Mouse (Mus musculus): Measurements from ENCODE around the gene Dnah12. TPM values are rescaled to one million over a fixed set of nuclear protein-coding genes. Genes with fewer than 3 reads are reported as not detected.

Dnah12 gene
- total RNA-seq (2021) = under 1 TPM; 0.03 to 0.05 TPM
- 0.03 and 0.18 TPM in 2 replicates for polyA plus RNA-seq (2012; rRNA removed)
- long read RNA-seq = 0 reads

DNA sequence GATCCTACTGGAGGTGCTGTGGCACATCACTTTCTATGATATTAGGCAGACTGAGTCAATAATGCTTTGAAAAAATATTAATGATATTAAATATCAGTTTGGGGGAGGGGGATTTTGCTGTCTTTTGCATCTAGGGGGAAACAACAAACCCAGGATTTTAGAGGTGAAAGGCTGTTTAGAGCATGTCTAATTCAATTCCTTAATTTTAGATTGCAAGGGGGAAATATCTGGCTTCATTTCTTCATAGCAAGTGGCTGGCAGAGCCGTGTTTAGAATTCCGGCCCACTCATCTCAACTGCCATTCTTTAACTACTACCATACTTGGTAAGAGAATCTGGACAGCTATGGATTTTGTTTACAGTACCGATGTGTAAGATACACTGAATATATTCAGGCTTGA is at the start of gene Dnah12:
Dnah12 (plus strand) TSS at position 301 of the 400 bp plus-strand sequence.
- Histone ChIP-seq H3K36me3 (ENCODE audit: control insufficient read depth, insufficient read depth, low read length) (no peaks in the 10 kb centered on the region), H3K9ac (ENCODE audit: low read depth, low read length) (no peak within 1 kb of the TSS), H3K27me3 (ENCODE audit: control insufficient read depth, insufficient read depth, low read length) (no peaks in the 10 kb centered on the region), H3K4me3 (no peak within 1 kb of the TSS), H3K27ac (no peak within 1 kb of the TSS), H3K79me2 (replicated peaks; ENCODE audit: control insufficient read depth, insufficient read depth, low read length) (no peaks in the 10 kb centered on the region), H3K4me1 (ENCODE audit: control insufficient read depth, insufficient read depth, low read length) (no peaks in the 10 kb centered on the region)
- 90% methylated on average over 3 of the region's 3 CpGs for whole genome bisulfite sequencing
- TF ChIP-seq POLR2A (IDR thresholded peaks at IDR 0.05; ENCODE audit: insufficient read depth, low read depth, low read length) (no peak), EP300 (IDR thresholded peaks at IDR 0.05; ENCODE audit: insufficient read depth, low read depth, low read length) (no peak), CTCF (IDR thresholded peaks at IDR 0.05) (no peak)
- intact Hi-C loops (cut with DNase I) = no loop called here
- no peak for DNase-seq

DNA sequence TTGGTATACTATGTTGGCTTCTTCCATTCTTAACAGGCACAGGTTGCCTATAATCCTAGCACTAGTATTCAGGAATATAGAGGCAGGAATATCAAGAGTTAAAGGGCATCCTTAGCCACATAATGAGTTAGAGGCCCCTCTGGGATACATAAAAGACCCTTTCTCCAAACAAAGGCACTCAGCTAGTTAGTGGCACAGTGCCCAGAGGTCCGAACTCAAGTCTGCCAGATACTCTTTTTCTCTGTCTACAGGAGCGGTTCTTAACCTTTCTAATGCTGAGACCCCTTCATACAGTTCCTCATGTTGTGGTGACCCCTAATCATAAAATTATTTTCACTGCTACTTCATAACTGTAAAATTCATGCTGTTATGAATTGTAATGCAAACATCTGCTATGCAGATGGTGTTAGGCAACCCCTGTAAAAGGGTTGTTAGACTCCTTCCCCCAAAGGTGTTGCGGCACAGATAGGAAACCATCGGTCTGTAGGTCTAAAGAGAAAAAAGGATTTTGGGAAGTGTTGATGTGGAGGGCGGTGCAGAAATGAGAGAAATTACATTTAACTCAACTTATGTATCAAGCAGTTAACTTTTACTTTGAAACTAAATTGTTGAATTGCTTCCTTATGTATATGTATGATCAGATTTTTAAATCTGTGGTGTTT is 47.0 kb upstream of the Dnah12 start:
- H3K27me3 ChIP-seq (ENCODE audit: control insufficient read depth, insufficient read depth, low read length) = no peaks in the 10 kb centered on the region
- no peak overlapping the region for H3K27ac ChIP-seq
- 56% methylated on average over 5 of the region's 5 CpGs for WGBS
- peaks cover 26% of the 10 kb centered on the region for H3K36me3 ChIP-seq (ENCODE audit: control insufficient read depth, insufficient read depth, low read length)
- TF ChIP-seq POLR2A (IDR thresholded peaks at IDR 0.05; ENCODE audit: insufficient read depth, low read depth, low read length) (no peak), CTCF (IDR thresholded peaks at IDR 0.05) (no peak), EP300 (IDR thresholded peaks at IDR 0.05; ENCODE audit: insufficient read depth, low read depth, low read length) (no peak)
- peaks cover 3% of the 10 kb centered on the region; the same call in 1 of the 2 replicates for H3K79me2 ChIP-seq (replicated peaks; ENCODE audit: control insufficient read depth, insufficient read depth, low read length)
- peaks cover 4% of the 10 kb centered on the region for H3K4me1 ChIP-seq (ENCODE audit: control insufficient read depth, insufficient read depth, low read length)
- no peak overlapping the region for H3K4me3 ChIP-seq
- no peak for DNase-seq
- no peak overlapping the region for H3K9ac ChIP-seq (ENCODE audit: low read depth, low read length)
- intact Hi-C loops (cut with DNase I) = no loop called here

DNA sequence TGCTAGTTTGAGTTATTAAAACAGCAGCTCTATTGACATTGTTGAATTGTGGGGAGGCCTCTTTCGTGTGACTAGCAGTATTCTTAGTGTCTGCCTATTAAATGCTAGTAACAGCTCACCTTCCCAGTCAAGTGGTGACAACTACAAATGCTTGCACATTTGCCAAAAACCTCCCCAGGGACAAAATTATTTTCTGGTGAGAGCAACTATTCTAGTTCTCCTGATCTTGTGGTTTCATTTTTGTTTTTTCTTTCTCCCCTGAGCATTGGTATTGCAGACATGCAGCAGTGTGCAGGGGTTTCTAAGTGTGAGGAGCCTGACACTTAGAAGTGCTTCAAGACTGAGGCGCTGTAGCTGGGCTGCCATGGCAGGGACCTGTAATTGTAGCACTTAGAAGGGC is 45.3 kb upstream of the Dnah12 start:
- TF ChIP-seq POLR2A (IDR thresholded peaks at IDR 0.05; ENCODE audit: insufficient read depth, low read depth, low read length) (no peak), CTCF (IDR thresholded peaks at IDR 0.05) (no peak), EP300 (IDR thresholded peaks at IDR 0.05; ENCODE audit: insufficient read depth, low read depth, low read length) (no peak)
- intact Hi-C loops (cut with DNase I) = no loop called here
- Histone ChIP-seq H3K36me3 (ENCODE audit: control insufficient read depth, insufficient read depth, low read length) (peaks cover 26% of the 10 kb centered on the region), H3K79me2 (replicated peaks; ENCODE audit: control insufficient read depth, insufficient read depth, low read length) (peaks cover 3% of the 10 kb centered on the region; the same call in 1 of the 2 replicates), H3K4me3 (no peak overlapping the region), H3K4me1 (ENCODE audit: control insufficient read depth, insufficient read depth, low read length) (peaks cover 4% of the 10 kb centered on the region), H3K9ac (ENCODE audit: low read depth, low read length) (0 out of 2 replicates have a peak overlapping the region, but pooled peaks have one; percentile 20), H3K27me3 (ENCODE audit: control insufficient read depth, insufficient read depth, low read length) (no peaks in the 10 kb centered on the region), H3K27ac (no peak overlapping the region)
- DNase-seq = no peak
- WGBS = 50% methylated on average over 2 of the region's 2 CpGs

DNA sequence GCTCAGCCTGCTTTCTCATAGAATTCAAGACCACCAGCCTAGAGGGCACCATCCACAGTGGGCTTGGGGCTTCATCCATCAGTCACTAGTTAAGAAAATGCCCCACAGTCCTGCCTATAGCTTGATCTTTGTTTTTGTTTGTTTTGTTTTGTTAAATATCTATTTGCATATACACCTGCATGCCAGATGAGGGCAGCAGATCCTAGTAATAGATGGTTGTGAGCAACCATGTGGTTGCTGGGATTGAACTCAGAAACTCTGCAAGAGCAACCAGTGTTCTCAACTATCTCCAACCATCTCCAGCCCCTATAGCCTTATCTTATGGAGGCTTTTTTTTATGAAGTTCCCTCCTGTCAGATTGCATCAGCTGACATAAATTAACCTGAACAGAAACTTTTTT is 41.2 kb upstream of the Dnah12 start:
- peaks cover 15% of the 10 kb centered on the region for H3K36me3 ChIP-seq (ENCODE audit: control insufficient read depth, insufficient read depth, low read length)

DNA sequence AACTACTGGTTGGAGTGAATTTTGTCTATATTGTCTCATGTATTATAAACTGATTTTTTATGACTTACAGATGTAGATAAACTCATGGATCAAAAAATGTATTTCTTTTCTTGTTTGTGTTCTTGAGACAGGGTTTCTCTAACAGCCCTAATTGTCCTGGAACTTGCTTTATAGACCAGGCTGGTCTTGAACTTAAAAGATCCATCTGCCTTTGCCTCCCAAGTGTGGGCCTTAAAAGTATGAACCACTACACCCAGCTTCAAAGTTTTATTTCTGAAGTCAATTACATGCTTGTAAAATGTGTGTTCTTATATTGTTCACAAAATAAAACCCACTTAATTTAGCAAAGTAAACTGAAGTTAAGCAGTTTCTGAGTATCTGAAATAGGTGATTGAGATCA is 34.9 kb upstream of the Dnah12 start:
- no peak for TF ChIP-seq POLR2A (IDR thresholded peaks at IDR 0.05; ENCODE audit: insufficient read depth, low read depth, low read length)
- no peak for TF ChIP-seq CTCF (IDR thresholded peaks at IDR 0.05)
- no peak overlapping the region for H3K9ac ChIP-seq (ENCODE audit: low read depth, low read length)
- DNase-seq = no peak
- H3K27me3 ChIP-seq (ENCODE audit: control insufficient read depth, insufficient read depth, low read length) = no peaks in the 10 kb centered on the region
- intact Hi-C loops (cut with DNase I) = no loop called here
- H3K36me3 ChIP-seq (ENCODE audit: control insufficient read depth, insufficient read depth, low read length) = peaks cover 3% of the 10 kb centered on the region
- H3K4me1 ChIP-seq (ENCODE audit: control insufficient read depth, insufficient read depth, low read length) = no peaks in the 10 kb centered on the region
- H3K79me2 ChIP-seq (replicated peaks; ENCODE audit: control insufficient read depth, insufficient read depth, low read length) = no peaks in the 10 kb centered on the region
- H3K4me3 ChIP-seq = no peak overlapping the region
- no peak overlapping the region for H3K27ac ChIP-seq

More for the DNA sequence above, 41.2 kb upstream of the Dnah12 start:
- H3K79me2 ChIP-seq (replicated peaks; ENCODE audit: control insufficient read depth, insufficient read depth, low read length) = 0 out of 2 replicates have a peak, but pooled peaks cover 1% of the 10 kb centered on the region
- no peak overlapping the region for H3K4me3 ChIP-seq
- no peak for DNase-seq
- no peaks in the 10 kb centered on the region for H3K27me3 ChIP-seq (ENCODE audit: control insufficient read depth, insufficient read depth, low read length)
- H3K9ac ChIP-seq (ENCODE audit: low read depth, low read length) = no peak overlapping the region
- H3K4me1 ChIP-seq (ENCODE audit: control insufficient read depth, insufficient read depth, low read length) = peaks cover 2% of the 10 kb centered on the region
- TF ChIP-seq CTCF (IDR thresholded peaks at IDR 0.05) (peak; percentile 64), EP300 (IDR thresholded peaks at IDR 0.05; ENCODE audit: insufficient read depth, low read depth, low read length) (no peak)
- no peak overlapping the region for H3K27ac ChIP-seq
- intact Hi-C loops (cut with DNase I) = no loop called here

DNA sequence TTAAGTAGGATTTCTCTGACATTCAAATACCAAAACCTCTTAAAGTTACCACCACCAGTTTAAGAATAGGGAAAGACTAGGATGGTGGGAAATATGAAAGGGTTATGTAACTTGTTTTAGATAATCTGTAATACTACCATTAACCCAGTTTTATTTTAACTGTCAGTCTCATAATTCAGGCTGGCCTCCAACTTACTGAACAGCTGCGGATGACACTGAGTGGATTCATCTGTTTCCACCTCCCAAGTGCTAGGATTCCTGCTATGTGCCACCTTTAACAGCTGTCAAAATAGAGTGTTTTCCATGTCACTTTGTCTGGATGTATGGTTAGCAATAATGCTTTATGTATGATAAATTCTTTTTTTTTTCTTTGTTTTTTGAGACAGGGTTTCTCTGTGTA is 32.8 kb upstream of the Dnah12 start:
- Histone ChIP-seq H3K4me1 (ENCODE audit: control insufficient read depth, insufficient read depth, low read length) (no peaks in the 10 kb centered on the region), H3K27ac (no peak overlapping the region), H3K36me3 (ENCODE audit: control insufficient read depth, insufficient read depth, low read length) (peaks cover 3% of the 10 kb centered on the region), H3K4me3 (no peak overlapping the region), H3K9ac (ENCODE audit: low read depth, low read length) (no peak overlapping the region), H3K27me3 (ENCODE audit: control insufficient read depth, insufficient read depth, low read length) (no peaks in the 10 kb centered on the region), H3K79me2 (replicated peaks; ENCODE audit: control insufficient read depth, insufficient read depth, low read length) (no peaks in the 10 kb centered on the region)
- TF ChIP-seq CTCF (IDR thresholded peaks at IDR 0.05) = no peak
- no peak for TF ChIP-seq POLR2A (IDR thresholded peaks at IDR 0.05; ENCODE audit: insufficient read depth, low read depth, low read length)
- no peak for TF ChIP-seq EP300 (IDR thresholded peaks at IDR 0.05; ENCODE audit: insufficient read depth, low read depth, low read length)
- 88% methylated on average over 1 of the region's 1 CpGs for WGBS
- DNase-seq = no peak
- intact Hi-C loops (cut with DNase I) = no loop called here
